Mouse (Mus musculus) activated CD4-positive, CD25-positive, alpha-beta regulatory T cell, adult 9 weeks (primary cell): ENCODE data around the gene Vmn1r83. TPM values are rescaled to one million over a fixed set of nuclear protein-coding genes. Genes with fewer than 3 reads are reported as not detected.

ENCODE experiments used
- polyA plus RNA-seq: library from polyadenylated mRNA; unstranded; fragments of 100-300 nt; shearing (Covaris generic); gene quantifications from one replicate; pipeline ENCODE4 v1.2.1, GENCODE M21; 2017

The Vmn1r83 gene
- polyA plus RNA-seq: not detected

DNA sequence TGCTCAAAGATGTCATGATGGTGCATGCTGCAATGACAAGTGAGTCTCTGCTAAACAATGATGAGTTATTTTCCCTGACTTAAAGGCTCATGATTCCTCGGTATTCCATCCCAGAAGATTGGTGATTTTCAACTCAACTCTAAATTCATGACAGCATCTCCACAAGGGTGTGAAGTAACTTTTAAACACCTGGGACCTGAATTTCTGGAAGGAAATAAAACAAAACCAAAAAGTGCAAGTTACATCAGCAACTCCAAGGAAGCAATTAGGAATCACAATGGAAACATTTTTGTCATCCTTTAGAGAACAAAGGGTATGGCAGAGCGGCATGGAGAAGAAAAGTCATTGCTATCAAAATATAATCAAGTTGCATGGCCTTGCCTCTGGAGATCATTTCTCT is at the start of gene Vmn1r83:
Vmn1r83 (minus strand) TSS at position 101 of the 400 bp plus-strand sequence.

DNA sequence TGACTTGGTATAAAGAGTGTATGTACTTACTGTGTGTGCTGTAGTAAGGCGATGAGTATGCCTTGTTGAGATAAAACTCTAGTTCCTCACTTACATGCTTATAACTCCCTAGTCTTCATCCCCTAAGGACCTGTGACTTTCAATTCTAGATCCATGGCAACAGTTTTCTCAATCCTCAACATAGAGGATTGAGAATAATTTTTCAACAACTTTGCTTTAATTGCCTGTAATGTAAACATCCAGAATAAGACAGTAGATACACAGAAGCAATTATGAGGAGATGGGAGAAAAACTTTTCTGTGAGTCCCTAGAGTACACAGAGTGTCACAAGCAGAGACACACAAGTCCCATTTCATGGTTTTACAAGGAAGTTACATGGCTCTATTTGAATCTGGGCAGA is 39.9 kb upstream of the Vmn1r83 start, which contains the start of gene Vmn1r84:
Vmn1r84 (minus strand) TSS at position 101 of the 400 bp plus-strand sequence.

DNA sequence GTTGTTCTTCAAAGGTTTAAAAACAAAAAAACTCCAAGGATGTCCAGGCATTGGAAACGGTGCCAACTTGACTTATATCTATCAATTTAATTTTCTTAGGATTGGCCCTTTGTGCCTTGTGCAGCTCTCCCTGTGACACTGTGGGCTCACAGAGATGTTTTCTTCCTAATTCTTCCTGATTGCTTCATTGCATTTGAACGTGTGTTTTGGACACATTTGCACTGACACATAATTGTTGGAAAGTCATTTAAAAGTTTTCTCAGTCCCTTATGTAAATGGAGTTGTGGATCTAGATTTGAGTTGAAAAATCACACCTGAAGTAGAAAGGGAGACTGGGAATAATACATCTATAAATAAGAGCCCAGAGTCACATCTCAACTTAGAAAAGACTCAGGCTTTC is 29.2 kb downstream of the Vmn1r83 start, which contains the start of gene Vmn1r82:
Vmn1r82 (plus strand) TSS at position 301 of the 400 bp plus-strand sequence.

Other genes with a start within 250 kb of the Vmn1r83 start
- gene Vmn1r78, start 179.2 kb downstream of the Vmn1r83 start, polyA plus RNA-seq: not detected
- gene Vmn1r79, start 158.2 kb downstream of the Vmn1r83 start, polyA plus RNA-seq: not detected
- gene Vmn1r80, start 140.2 kb downstream of the Vmn1r83 start, polyA plus RNA-seq: not detected
- not detected for gene Vmn1r81, start 61.2 kb downstream of the Vmn1r83 start, polyA plus RNA-seq
- not detected for gene Vmn1r82, start 29.1 kb downstream of the Vmn1r83 start, polyA plus RNA-seq
- not detected for gene Vmn1r84, start 39.8 kb upstream of the Vmn1r83 start, polyA plus RNA-seq
- 3.1 TPM for gene Zfp551, start 93.3 kb upstream of the Vmn1r83 start, polyA plus RNA-seq
- gene Zfp606, start 148.8 kb upstream of the Vmn1r83 start, polyA plus RNA-seq: 10.4 TPM
- not detected for gene 2900092C05Rik, start 183.0 kb upstream of the Vmn1r83 start, polyA plus RNA-seq